Mouse (Mus musculus): Measurements from ENCODE around the gene Cpox. TPM values are rescaled to one million over a fixed set of nuclear protein-coding genes. Genes with fewer than 3 reads are reported as not detected.

Cpox gene
- 7.4 and 15.5 TPM in 2 replicates for polyA plus RNA-seq (2012; ENCODE audit: low replicate concordance)

DNA sequence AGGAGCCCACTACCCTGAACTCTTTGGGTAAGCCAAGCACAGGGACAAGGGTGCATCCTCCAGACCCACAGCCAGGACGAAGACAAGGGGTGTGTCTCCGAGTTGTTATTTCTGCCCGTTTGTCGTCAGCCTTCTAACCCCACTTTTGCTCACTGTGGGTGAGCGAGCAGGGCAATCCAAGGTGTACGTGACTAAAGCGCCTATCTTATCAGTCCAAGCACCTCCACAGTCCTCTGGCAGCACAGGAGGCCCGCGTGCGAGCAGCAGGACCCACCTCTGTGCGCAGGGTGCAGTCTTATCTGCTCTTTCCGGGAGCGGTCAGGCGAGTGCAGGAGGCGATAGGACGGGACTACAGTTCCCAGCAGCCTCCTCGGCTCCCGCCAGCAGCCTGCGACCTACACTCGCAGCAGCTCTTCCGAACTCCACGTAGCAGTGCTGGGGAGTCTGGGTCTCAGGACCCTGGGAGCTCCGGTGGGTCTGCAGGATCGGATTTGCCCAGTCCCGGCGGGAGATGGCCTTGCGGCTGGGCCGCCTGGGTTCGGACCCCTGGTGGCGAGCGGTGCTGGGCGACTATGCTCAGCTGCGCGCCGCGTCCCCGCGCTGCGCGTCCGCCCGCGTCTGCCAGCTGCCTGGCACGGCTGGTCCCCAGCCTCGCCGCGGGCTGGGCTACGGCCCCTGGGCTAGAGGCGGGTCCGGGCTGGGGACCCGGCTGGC lies at the start of gene Cpox:
TSS of gene Cpox (plus strand) at position 376 of the 714 bp plus-strand sequence.

DNA sequence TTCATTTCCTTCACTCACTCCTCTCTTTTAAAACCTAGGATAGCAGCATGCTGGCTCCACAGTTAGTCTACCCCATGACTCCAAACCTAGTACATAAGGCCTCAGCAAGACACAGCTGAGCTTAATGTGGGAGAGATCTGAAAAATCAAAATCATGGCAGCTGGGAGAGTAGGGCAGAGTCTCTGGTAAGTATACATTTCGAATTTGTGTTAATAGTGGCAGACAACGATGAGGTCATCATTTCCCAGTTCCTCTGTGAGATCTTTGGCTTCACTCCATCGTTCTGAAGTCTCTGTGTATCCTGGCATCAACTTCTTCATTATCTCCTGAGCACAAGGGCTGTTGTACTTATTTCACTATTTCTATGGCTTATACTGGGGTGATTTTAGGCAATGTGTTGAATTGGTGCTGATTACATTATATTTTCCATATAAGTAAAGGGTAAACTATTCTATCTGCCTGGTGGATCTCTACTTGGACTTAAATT lies 31.4 kb upstream of the Cpox start, which contains the start of gene E330017A01Rik:
TSS of gene E330017A01Rik (minus strand) at position 51 of the 487 bp plus-strand sequence.

GRCm38 (mm10) chr16:58718666-58719120 lies 48.6 kb downstream of the Cpox start, which contains the start of gene Gpr15:
Gene Gpr15, minus strand, starts transcription at chr16:58719070.

DNA sequence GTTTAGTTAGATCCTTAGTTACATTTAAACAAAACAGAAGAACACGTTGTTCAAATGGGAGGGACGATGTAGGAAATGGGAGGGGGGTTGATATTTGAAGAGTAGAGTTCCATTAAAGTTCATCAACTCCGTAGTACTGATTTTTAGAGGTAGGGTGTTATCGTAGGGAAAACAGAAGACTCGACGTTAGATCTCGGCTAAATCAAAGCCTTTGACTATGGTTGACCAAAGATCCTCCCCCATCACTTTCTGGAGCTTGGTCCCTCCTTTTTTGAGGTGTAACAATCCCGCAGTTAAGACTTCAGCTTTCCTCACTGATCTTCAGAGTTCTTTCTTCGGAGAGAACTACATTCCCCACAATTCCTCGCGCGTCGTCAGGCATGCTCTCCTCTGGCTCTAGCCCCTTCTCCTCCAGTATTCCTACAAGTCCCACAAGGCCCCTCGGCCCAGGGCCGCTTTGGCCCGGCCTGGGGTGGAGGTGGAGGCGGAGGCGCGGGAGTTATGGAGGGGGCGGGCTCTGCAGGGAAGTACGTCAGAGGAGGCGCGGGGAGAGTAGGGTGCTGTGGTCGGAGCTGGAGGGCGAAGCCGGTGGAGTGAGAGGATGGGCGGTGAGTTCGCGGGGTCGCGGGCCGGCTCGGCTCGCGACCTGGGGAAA lies 57.5 kb downstream of the Cpox start, which contains the start of gene Cldnd1:
TSS of gene Cldnd1 (plus strand) at position 434 of the 655 bp plus-strand sequence.

GRCm38 (mm10) chr16:58763076-58763475 lies 93.0 kb downstream of the Cpox start, which contains the start of gene Olfr172:
Gene Olfr172, minus strand, starts transcription at chr16:58763176.

Other genes starting within 250 kb of the Cpox start
- gene St3gal6, start 146.0 kb upstream of the Cpox start, polyA plus RNA-seq (2012; ENCODE audit: low replicate concordance): 57.2 and 67.0 TPM in 2 replicates
- not detected in 2 replicates for gene Gm813, start 53.3 kb upstream of the Cpox start, polyA plus RNA-seq (2012; ENCODE audit: low replicate concordance)
- gene E330017A01Rik, start 31.6 kb upstream of the Cpox start, polyA plus RNA-seq (2012; ENCODE audit: low replicate concordance): not detected in 2 replicates
- gene Gpr15, start 48.8 kb downstream of the Cpox start, polyA plus RNA-seq (2012; ENCODE audit: low replicate concordance): 0.18 and 0.24 TPM in 2 replicates
- gene Cldnd1, start 57.6 kb downstream of the Cpox start, polyA plus RNA-seq (2012; ENCODE audit: low replicate concordance): 2.6 and 3.2 TPM in 2 replicates
- not detected in 2 replicates for gene Olfr172, start 92.9 kb downstream of the Cpox start, polyA plus RNA-seq (2012; ENCODE audit: low replicate concordance)
- not detected in 2 replicates for gene Olfr173, start 130.0 kb downstream of the Cpox start, polyA plus RNA-seq (2012; ENCODE audit: low replicate concordance)
- gene Olfr175-ps1, start 156.5 kb downstream of the Cpox start, polyA plus RNA-seq (2012; ENCODE audit: low replicate concordance): not detected in 2 replicates
- gene Olfr177, start 204.5 kb downstream of the Cpox start, polyA plus RNA-seq (2012; ENCODE audit: low replicate concordance): not detected in 2 replicates
- gene Olfr178, start 221.8 kb downstream of the Cpox start, polyA plus RNA-seq (2012; ENCODE audit: low replicate concordance): not detected in 2 replicates